In genomic region chr3:145131210-145131868, GRCm38 (mm10) we compare ENCODE assay signal across 9 mouse cellular contexts. TPM values are rescaled to one million over a fixed set of nuclear protein-coding genes. Genes with fewer than 3 reads are reported as not detected.
DNase-seq lines count a peak whose midpoint lies in the region; ATAC-seq and TF ChIP-seq lines count a peak whose summit lies in the region.
"Had no signal": no experiment of that assay in that cellular context is flagged by ENCODE, and none has a peak within 500 bp of the region (broad histone marks: within the 10 kb centered on the region; RNA-seq: fewer than 3 reads in every experiment).

No protein-coding gene starts in this region.

- no peaks in the 10 kb centered on the region for H3K4me1 ChIP-seq in cerebellum, adult 2 months (ENCODE audit: control insufficient read depth, insufficient read depth, low read length)
- H3K4me1 ChIP-seq in liver, embryonic 12.5 days: no peaks in the 10 kb centered on the region
- H3K4me1 ChIP-seq in liver, embryonic 14.5 days (replicated peaks; ENCODE audit: control insufficient read depth in 2 of 2, insufficient read depth in 2 of 2, low read length in 1 of 2): no peaks in the 10 kb centered on the region
- H3K4me1 ChIP-seq in stomach, embryonic 14.5 days (ENCODE audit: control insufficient read depth, insufficient read depth, low read length): no peaks in the 10 kb centered on the region
- H3K4me1 ChIP-seq: neural tube, embryonic 12.5 days had no signal

- TF ChIP-seq CTCF in cerebellum, adult 2 months (IDR thresholded peaks at IDR 0.05; ENCODE audit: borderline replicate concordance, insufficient read depth, low read depth, low read length): peak; percentile 25; the same call in 1 of the 2 replicates
- peak; percentile 57 for TF ChIP-seq CTCF in liver, embryonic 14.5 days (IDR thresholded peaks at IDR 0.05; ENCODE audit: low read depth)

- no peak for TF ChIP-seq EP300 in liver, embryonic 14.5 days (IDR thresholded peaks at IDR 0.05; ENCODE audit: low read depth)

- ATAC-seq in liver, embryonic 12.5 days: no peak
- peak; percentile 92 for ATAC-seq in activated CD4-positive, CD25-positive, alpha-beta regulatory T cell, adult 4 months
- ATAC-seq in granulocyte monocyte progenitor cell, adult 5-6 weeks (replicated peaks; ENCODE audit: poor library complexity, severe bottlenecking): peak; percentile 91
- no peak for ATAC-seq in liver, embryonic 14.5 days (ENCODE audit: insufficient read depth)
- peak; percentile 75 for ATAC-seq in stomach, embryonic 14.5 days (ENCODE audit: insufficient number of reproducible peaks, insufficient read depth, low FRiP score, low read depth)

- no peaks in the 10 kb centered on the region for H3K9me3 ChIP-seq in liver, embryonic 12.5 days (replicated peaks)
- no peaks in the 10 kb centered on the region for H3K9me3 ChIP-seq in liver, embryonic 14.5 days (ENCODE audit: control insufficient read depth, low read length)
- no peaks in the 10 kb centered on the region for H3K9me3 ChIP-seq in stomach, embryonic 14.5 days (ENCODE audit: control insufficient read depth, low read depth, low read length)
- H3K9me3 ChIP-seq: neural tube, embryonic 12.5 days had no signal

- no peak overlapping the region for H3K4me3 ChIP-seq in cerebellum, adult 2 months (replicated peaks; ENCODE audit: insufficient read depth, low read depth, low read length)
- H3K4me3 ChIP-seq in liver, embryonic 12.5 days: no peak overlapping the region
- H3K4me3 ChIP-seq in liver, embryonic 14.5 days (ENCODE audit: insufficient read depth in 1 of 2, low read depth in 2 of 2, low read length in 2 of 2): no peak overlapping the region
- H3K4me3 ChIP-seq in stomach, embryonic 14.5 days (ENCODE audit: low read depth, low read length): no peak overlapping the region
- H3K4me3 ChIP-seq: neural tube, embryonic 12.5 days had no signal

- TF ChIP-seq POLR2A in cerebellum, adult 2 months (IDR thresholded peaks at IDR 0.05; ENCODE audit: borderline replicate concordance, insufficient read depth, low read length): no peak

- DNase-seq in cerebellum, adult 2 months: no peak
- DNase-seq in cerebellum, adult 9-11 months: no peak
- peak; percentile 22 for DNase-seq in liver
- DNase-seq in liver, embryonic 14.5 days (ENCODE audit: low read depth in 3 of 3, low spot score in 3 of 3): peak in 2 of 3 experiments; percentile 19 to 31

- no peaks in the 10 kb centered on the region for H3K27me3 ChIP-seq in cerebellum, adult 2 months (ENCODE audit: control insufficient read depth, insufficient read depth, low read length)
- H3K27me3 ChIP-seq in liver, embryonic 12.5 days (replicated peaks): no peaks in the 10 kb centered on the region
- H3K27me3 ChIP-seq in liver, embryonic 14.5 days (ENCODE audit: control insufficient read depth, insufficient read depth, low read length): no peaks in the 10 kb centered on the region
- H3K27me3 ChIP-seq in stomach, embryonic 14.5 days (ENCODE audit: control insufficient read depth, insufficient read depth, low read length): no peaks in the 10 kb centered on the region
- H3K27me3 ChIP-seq: neural tube, embryonic 12.5 days had no signal

- H3K36me3 ChIP-seq in liver, embryonic 12.5 days: peaks cover 28% of the 10 kb centered on the region
- peaks cover 1% of the 10 kb centered on the region; the same call in 1 of the 2 replicates for H3K36me3 ChIP-seq in liver, embryonic 14.5 days (replicated peaks; ENCODE audit: control insufficient read depth, insufficient read depth, low read depth)
- H3K36me3 ChIP-seq in stomach, embryonic 14.5 days (ENCODE audit: control insufficient read depth, insufficient read depth, low read length): peaks cover 15% of the 10 kb centered on the region

- no peak overlapping the region for H3K4me2 ChIP-seq in liver, embryonic 12.5 days
- no peak overlapping the region for H3K4me2 ChIP-seq in liver, embryonic 14.5 days (ENCODE audit: low read depth)
- no peak overlapping the region for H3K4me2 ChIP-seq in stomach, embryonic 14.5 days (replicated peaks; ENCODE audit: low read depth, low read length)
- H3K4me2 ChIP-seq: neural tube, embryonic 12.5 days had no signal

- 25% methylated on average over 3 of the region's 3 CpGs for WGBS in cerebellum, adult 2 months
- WGBS in liver, embryonic 12.5 days (ENCODE audit: insufficient replicate concordance): 22% methylated on average over 3 of the region's 3 CpGs
- WGBS in liver, embryonic 14.5 days (ENCODE audit: insufficient replicate concordance): 23% methylated on average over 3 of the region's 3 CpGs
- WGBS in stomach, embryonic 14.5 days: 11% methylated on average over 3 of the region's 3 CpGs

- no peak overlapping the region for H3K9ac ChIP-seq in liver, embryonic 12.5 days
- H3K9ac ChIP-seq in liver, embryonic 14.5 days (replicated peaks): no peak overlapping the region
- H3K9ac ChIP-seq in stomach, embryonic 14.5 days (replicated peaks; ENCODE audit: low read depth, low read length): no peak overlapping the region
- H3K9ac ChIP-seq: neural tube, embryonic 12.5 days had no signal

- no peak overlapping the region for H3K27ac ChIP-seq in cerebellum, adult 2 months (ENCODE audit: insufficient read depth, low read length)
- H3K27ac ChIP-seq in liver, embryonic 12.5 days: no peak overlapping the region
- no peak overlapping the region for H3K27ac ChIP-seq in liver, embryonic 14.5 days
- H3K27ac ChIP-seq in stomach, embryonic 14.5 days (ENCODE audit: low read length): no peak overlapping the region
- H3K27ac ChIP-seq: neural tube, embryonic 12.5 days had no signal

RNA-seq across cellular contexts. Expression of gene Odf2l, which starts 13.0 kb away (rescaled TPM):
- 10.5 and 12.9 TPM in 2 replicates for polyA plus RNA-seq in cerebellum, adult 2 months (2012; rRNA removed)
- 8.3 and 9.5 TPM in 2 replicates for polyA plus RNA-seq in liver, embryonic 12.5 days (2016; fragmentation: Nextera tagmentation; extraction: Ambion mirVana)
- 1 to 10 TPM; 8.8 to 9.4 TPM for polyA plus RNA-seq in activated CD4-positive, CD25-positive, alpha-beta regulatory T cell, adult 4 months (2017; shearing (Covaris generic))
- 15.6 and 34.5 TPM in 2 replicates for total RNA-seq in granulocyte monocyte progenitor cell, adult 5-6 weeks (2014; fragmentation: Nextera tagmentation)
- 28.5 and 43.0 TPM in 2 replicates for total RNA-seq in granulocyte monocyte progenitor cell, adult 5-6 weeks (2017)
- polyA plus RNA-seq in liver, embryonic 14.5 days (2012; rRNA removed): 3.9 and 5.6 TPM in 2 replicates
- polyA plus RNA-seq in liver, embryonic 14.5 days (2014; fragmentation: Nextera tagmentation; extraction: Ambion mirVana): 4.9 and 7.6 TPM in 2 replicates
- 22.3 and 23.4 TPM in 2 replicates for polyA plus RNA-seq in stomach, embryonic 14.5 days (2014; fragmentation: Nextera tagmentation; extraction: Ambion mirVana)

RNA-seq across cellular contexts. Expression of gene Clca2, which starts 32.1 kb away (rescaled TPM):
- 0.02 TPM in 1 of 2 replicates, not detected in the other for polyA plus RNA-seq in cerebellum, adult 2 months (2012; rRNA removed)
- not detected in 2 replicates for polyA plus RNA-seq in liver, embryonic 12.5 days (2016; fragmentation: Nextera tagmentation; extraction: Ambion mirVana)
- polyA plus RNA-seq in activated CD4-positive, CD25-positive, alpha-beta regulatory T cell, adult 4 months (2017; shearing (Covaris generic)): not detected
- total RNA-seq in granulocyte monocyte progenitor cell, adult 5-6 weeks (2014; fragmentation: Nextera tagmentation): not detected in 2 replicates
- total RNA-seq in granulocyte monocyte progenitor cell, adult 5-6 weeks (2017): not detected in 2 replicates
- polyA plus RNA-seq in liver, embryonic 14.5 days (2012; rRNA removed): not detected in 2 replicates
- polyA plus RNA-seq in liver, embryonic 14.5 days (2014; fragmentation: Nextera tagmentation; extraction: Ambion mirVana): not detected in 2 replicates
- 1.2 and 1.4 TPM in 2 replicates for polyA plus RNA-seq in stomach, embryonic 14.5 days (2014; fragmentation: Nextera tagmentation; extraction: Ambion mirVana)

Comparison
In these comparisons a context has a peak if more than half of its experiments do, and no peak if none do; other contexts are left out.
1. DNase-seq: peak in liver (single experiment) and liver, embryonic 14.5 days (2 of 3); none in cerebellum, adult 2 months (0 of 2) and cerebellum, adult 9-11 months (single experiment).
2. ATAC-seq: peak in activated CD4-positive, CD25-positive, alpha-beta regulatory T cell, adult 4 months (single experiment), granulocyte monocyte progenitor cell, adult 5-6 weeks (single experiment) and stomach, embryonic 14.5 days (single experiment); none in liver, embryonic 12.5 days (single experiment) and liver, embryonic 14.5 days (single experiment).